Mouse (Mus musculus) spleen, postnatal 36 days (tissue): ENCODE data around the gene Qrfp.

Source experiments
- DNase-seq, 2 experiments: peaks; one replicate each; pipeline ENCODE4 v3.0.0; 2022; ENCODE audit warnings: low spot score in 2 of 2, mixed read lengths in 1 of 2

The Qrfp gene

DNA sequence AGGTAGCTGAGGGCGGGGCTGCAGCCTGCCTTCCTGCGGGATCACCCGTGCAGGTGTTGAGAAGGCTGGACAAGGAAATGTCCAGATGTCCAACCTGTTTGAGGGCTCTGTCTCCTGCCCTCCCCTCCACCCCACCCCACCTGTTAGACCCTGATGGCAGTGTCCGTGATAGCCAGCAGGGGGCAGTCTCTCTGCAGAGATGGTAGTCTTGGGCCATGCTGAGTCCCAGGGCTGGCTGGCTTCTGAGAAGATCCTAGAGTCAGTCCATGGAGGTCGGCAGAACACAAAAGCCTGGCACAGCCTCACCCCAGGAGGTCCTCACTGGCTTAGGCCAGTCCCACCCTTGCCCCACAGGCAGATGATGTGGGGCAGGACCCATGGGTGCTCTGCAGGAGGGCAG, 5.0 kb upstream of the Qrfp start:
- peak; percentile 61 to 71 for DNase-seq

- peak in 1 of 2 experiments; percentile 22 for DNase-seq
These were observed 4.3 kb upstream of the Qrfp start for GRCm38 (mm10) chr2:31814699-31815098.

- DNase-seq, result no peak
These were observed 3.3 kb upstream of the Qrfp start for GRCm38 (mm10) chr2:31813641-31814040.

GRCm38 (mm10) chr2:31811086-31811958, 942 bp upstream of the Qrfp start:
- peak; percentile 68 to 70 for DNase-seq

- no peak for DNase-seq
These were observed 1.0 kb downstream of the Qrfp start for GRCm38 (mm10) chr2:31809358-31809740.

- DNase-seq, result no peak
These were observed 1.7 kb downstream of the Qrfp start for GRCm38 (mm10) chr2:31808410-31809357.

DNA sequence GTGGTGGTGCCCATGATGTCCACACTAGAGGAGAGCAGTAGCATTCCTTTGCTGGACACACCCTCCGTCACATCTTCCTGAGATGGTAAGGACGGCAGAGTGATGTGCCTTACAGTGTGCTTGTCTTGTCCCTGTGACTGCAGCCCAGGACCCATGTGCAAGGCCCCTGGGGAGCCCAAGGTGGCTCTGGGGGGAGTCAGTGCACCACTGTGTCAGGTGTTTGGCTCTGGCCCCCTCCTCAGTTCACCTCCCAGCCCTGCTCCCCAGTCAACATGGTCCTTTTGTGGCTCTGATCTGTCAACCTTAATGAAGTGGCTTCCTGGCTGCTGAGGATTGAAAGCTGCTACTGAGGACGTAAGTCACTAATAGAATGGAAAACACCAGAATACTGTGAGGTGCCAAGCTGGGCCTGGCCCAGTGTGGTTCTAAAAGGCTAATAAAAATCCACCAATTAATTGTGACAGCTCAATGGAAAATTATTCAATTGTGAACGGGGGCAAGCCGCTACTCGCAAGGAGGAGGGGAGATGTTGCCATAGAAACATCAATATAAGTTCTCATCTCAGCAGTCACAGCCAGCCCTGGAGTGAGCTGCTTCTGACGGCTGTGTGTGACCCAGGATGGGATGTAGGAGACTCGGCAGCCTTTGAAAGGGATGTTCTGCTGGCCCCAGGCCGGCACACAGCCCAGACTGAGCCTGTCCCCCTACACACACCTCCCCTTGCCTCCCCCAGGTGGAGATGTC, 3.6 kb downstream of the Qrfp start:
- no peak for DNase-seq

GRCm38 (mm10) chr2:31803480-31803879, 6.9 kb downstream of the Qrfp start:
- no peak for DNase-seq

GRCm38 (mm10) chr2:31802811-31803210, 7.6 kb downstream of the Qrfp start:
- no peak for DNase-seq

DNA sequence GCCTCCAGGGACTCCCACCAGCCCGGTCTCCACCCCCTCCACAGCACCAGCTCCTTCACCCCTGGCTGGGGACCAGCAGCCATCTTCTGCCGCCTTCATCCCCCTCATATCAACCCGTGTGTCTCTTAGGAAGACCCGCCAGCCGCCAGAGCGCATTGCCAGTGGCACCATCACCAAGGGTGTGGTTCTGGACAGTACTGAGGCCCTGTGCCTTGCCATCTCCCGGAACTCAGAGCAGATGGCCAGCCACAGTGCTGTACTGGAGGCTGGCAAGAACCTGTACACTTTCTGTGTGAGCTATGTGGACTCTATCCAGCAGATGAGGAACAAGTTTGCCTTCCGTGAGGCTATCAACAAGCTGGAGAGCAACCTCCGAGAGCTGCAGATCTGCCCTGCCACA, 9.0 kb downstream of the Qrfp start:
- DNase-seq, result no peak

DNA sequence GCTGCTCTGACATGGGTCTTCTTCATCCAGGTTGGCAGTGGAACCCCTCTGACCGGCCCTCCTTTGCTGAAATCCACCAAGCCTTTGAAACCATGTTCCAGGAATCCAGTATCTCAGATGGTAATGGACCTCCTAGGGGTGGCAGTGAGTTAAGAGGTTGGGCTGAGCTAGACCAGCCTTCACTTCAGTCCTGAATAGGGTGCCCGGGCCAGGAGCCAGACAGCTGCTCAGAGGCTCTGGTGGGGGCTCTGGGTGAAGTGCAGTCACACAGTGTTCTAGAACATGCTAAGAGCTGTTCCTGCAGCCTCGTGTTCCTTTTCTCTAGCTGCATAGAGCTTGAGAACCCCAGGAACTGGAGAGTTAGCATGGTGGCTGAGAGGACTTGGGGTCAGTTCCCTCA, 13.4 kb downstream of the Qrfp start:
- no peak for DNase-seq

DNA sequence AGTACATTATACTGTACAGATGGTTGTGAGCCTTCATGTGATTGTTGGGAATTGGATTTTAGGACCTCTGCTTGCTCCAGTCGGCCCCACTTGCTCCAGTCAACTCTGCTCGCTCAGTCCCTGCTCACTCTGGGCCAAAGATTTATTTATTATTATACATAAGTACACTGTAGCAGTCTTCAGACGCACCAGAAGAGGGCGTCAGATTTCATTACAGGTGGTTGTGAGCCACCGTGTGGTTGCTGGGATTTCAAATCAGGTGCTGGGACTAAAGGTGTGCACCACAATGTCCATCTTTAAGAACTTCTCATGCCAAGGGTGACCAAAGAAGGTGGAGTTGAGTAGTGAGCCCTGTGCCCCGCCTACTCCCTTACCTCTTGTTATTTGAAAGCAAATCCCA, 17.8 kb downstream of the Qrfp start:
- no peak for DNase-seq

- DNase-seq, result no peak
These were observed 19.1 kb downstream of the Qrfp start for GRCm38 (mm10) chr2:31791260-31791659.

DNA sequence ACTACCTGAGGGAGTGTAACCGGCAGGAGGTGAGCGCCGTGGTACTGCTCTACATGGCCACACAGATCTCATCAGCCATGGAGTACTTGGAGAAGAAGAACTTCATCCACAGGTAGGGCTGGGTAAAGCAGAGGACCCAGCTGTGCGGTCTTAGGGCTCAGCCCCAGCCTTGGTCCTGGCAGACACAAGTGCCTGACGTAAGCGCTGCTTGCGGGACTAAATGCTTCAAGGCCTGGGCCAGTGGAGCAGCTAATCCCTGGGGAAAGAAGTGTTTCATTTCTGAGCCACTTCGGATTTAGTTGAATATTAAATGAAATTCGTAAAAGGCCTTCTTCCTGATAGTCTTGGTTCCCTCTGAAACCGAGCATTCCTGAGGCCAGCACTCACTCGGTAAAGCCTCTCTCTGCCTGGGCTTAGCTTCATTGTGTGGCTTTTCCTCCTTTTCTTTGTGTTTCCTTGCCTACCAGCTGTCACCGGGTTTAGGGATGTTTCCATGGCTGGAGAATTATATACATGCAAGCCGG, 19.6 kb downstream of the Qrfp start:
- no peak for DNase-seq

DNA sequence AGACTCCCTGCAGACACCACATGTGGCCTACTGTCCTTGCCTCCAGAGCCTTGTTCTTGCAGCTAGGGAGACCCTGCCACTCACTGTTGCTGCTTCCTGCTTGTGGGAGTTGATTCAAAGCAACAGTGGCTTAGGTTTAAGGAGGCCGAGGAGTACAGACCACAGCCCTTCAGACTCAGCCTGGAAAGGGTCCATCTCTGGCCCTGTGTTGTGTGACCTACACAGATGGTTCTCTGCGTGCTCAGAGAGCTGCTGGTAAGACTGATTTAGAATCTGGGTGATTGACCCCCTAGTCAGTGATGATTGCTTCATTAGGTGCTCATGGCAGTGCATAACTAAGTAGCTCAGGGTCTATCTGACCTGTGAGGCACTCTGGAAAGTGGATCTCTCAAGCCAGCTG, 21.2 kb downstream of the Qrfp start:
- DNase-seq, result no peak

DNA sequence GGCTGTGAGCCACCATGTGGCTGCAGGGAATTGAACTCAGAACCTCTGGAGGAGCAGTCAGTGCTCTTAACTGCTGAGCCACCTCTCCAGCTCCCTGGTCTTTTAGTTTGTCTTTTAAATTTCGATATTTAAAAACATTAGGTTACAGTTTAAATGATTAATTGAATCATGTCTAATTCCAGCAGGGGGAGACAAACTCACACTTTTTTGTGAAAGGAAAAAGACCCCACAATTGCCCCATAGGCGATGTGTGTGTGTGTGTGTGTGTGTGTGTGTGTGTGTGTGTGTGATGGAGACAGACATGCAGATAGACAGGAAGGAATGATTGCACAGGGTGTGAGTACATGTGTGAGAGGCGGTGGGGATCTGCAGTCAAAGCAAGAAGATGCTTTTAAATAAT, 22.2 kb downstream of the Qrfp start:
- no peak for DNase-seq

- peak; percentile 48 to 63 for DNase-seq
These were observed 23.4 kb downstream of the Qrfp start for GRCm38 (mm10) chr2:31787029-31787428.

DNA sequence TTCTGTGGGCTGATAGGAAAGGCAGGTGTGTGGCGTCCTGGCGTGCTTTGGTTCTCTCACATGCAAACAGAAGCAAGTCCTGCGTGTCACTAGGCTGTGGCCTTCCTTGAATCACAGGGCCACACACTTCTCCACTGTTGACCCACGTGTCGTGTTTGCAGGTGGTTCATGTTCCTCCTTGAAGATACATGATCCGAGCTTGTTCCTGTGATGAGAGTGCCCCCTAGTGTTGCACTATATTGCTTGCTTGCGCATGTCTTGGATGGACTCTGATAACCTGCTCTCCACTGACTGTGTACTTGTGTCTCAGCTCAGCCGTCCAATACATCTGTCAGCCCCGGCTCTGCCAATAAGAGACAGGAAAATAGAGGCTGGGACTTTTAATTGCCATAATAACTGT, 25.3 kb downstream of the Qrfp start:
- peak; percentile 74 to 83 for DNase-seq

DNA sequence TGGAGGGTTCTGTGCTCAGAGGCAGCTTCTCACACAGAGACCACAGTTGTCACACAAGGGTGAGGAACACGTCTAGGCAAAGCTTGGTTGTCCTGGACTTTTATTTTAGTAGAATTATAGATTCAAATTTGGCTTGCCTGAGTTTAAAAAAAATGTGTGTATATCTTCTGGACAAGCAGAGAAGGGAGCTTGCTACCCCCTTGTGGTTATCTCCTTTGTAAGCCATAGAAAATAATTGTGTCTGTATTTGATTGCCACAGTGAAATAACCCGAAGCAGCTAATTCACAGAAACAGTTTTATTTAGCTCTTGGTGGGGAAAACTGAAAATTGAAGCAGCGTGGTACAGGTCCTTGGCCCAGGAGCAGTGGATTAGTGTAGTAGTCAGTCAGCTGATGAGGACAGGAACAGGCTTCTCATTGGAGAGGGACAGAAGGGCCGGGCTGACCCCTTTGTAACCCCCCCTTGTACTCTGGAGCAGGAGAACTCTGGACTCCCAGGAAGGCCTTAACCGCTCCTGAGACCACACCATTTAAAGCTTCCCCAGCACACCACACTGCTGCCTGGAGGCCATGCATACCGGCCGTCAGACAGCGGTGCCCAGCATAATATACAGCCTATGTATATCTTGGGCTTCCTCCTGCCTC, 27.3 kb downstream of the Qrfp start:
- no peak for DNase-seq

DNA sequence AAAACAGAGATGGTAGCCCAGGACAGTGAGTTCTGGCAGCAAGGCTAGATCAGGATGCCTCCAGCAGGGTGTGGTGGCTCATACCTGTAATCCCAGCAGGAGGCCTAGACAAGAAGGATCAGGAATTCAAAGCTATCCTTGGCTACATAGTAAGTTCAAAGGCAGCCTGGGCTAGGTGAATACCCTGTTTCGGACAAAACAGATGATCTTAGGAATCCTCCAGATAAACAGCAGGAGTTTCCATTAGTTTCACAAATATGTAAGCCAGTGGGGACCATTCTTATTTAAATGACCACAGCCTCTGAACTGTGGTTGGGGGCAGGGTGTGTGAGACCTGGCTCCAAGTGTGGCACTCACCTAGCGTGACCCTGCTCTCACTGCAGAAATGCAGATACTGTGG, 31.1 kb downstream of the Qrfp start:
- DNase-seq, result no peak

DNA sequence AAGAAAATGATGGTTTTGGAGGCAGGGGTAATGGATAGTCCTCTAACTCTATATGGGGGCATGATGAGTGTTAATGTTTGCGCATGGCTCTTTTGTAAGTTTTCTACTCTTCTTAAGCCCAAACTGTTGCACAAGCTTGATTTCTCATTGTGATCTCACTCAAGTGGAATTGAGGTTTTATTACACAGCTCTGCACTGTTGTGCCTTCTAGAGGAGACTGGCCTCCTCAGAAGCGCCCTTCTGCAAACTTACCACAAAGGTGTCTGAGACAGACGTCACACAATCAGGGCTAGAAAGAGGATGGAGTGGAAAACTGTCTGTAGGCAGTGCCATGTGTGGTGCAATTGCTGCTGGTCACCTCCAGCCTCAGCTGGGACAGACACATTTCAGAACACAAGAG, 33.9 kb downstream of the Qrfp start:
- no peak for DNase-seq
